Mouse (Mus musculus): Measurements from ENCODE around the gene Gpr26. TPM values are rescaled to one million over a fixed set of nuclear protein-coding genes. Genes with fewer than 3 reads are reported as not detected.

Gene Gpr26
- polyA plus RNA-seq, 1 experiment = 11.4 TPM

DNA sequence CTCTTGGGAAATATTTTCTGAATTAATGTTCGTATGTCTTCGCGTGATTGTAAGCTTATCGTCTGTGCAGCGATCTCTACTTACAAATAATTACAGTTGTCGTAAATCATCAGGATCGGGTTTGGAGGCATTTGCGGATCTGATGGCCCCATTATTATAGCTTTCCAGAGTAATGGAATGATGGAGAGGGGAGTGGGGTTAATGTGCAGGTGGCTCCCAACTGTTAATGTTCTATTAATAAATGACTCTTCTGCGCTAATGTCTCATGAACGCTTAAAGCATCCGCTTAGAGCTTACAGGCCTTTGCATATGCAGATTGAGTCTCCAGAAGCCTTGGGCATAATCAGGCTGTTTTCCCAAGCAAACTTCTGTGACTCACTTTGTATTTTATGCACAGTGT lies 12.3 kb downstream of the Gpr26 start:
- TF ChIP-seq POLR2A (IDR thresholded peaks at IDR 0.05; ENCODE audit: borderline replicate concordance, extremely low read depth, insufficient read depth, insufficient read length, poor library complexity, severe bottlenecking) (no peak), CTCF (IDR thresholded peaks at IDR 0.05; ENCODE audit: borderline replicate concordance, extremely low read depth, insufficient read depth, insufficient read length) (no peak)
- DNase-seq (ENCODE audit: low read depth) = peak; percentile 60

DNA sequence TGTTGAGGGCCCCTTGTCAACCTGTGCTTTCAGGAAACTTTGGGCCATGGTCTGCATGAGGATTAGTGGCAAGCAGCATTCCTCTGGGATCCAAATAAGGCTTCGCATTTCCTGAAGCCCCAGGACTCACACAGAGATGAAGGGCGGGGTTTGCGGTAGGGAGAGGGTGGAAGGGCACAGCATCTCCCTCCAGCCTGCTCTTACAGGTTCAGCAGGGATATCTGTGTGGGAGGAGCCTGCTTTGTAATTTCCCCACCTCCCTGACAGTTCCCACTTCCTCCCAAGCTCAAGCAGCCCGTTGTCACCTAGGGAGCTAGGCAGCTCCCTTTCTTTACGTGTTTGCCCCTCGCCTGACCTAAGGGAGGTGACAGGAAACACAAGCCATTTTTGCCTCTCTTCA lies 22.8 kb downstream of the Gpr26 start:
- TF ChIP-seq CTCF (IDR thresholded peaks at IDR 0.05; ENCODE audit: borderline replicate concordance, extremely low read depth, insufficient read depth, insufficient read length) (no peak), POLR2A (IDR thresholded peaks at IDR 0.05; ENCODE audit: borderline replicate concordance, extremely low read depth, insufficient read depth, insufficient read length, poor library complexity, severe bottlenecking) (no peak)
- DNase-seq (ENCODE audit: low read depth) = no peak

DNA sequence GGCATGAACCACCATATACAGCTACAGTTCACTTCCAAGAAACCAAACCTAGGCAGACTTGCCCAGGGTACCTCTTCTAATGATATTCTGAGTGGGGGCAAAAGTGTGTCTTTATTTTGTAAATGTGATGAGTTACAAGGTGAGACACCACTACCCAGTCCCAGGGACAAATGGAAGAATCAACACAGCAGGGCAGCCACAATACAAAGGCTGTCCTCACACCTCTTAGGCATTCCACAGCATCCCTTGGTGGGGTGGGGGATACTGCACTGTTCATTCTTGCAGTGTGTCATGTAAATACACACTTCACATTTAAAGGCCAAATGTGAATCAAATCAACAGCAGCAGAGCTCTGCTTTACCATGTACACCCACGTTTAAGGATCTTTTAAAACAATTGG lies 26.0 kb downstream of the Gpr26 start:
- TF ChIP-seq CTCF (IDR thresholded peaks at IDR 0.05; ENCODE audit: borderline replicate concordance, extremely low read depth, insufficient read depth, insufficient read length) = no peak
- no peak for TF ChIP-seq POLR2A (IDR thresholded peaks at IDR 0.05; ENCODE audit: borderline replicate concordance, extremely low read depth, insufficient read depth, insufficient read length, poor library complexity, severe bottlenecking)
- DNase-seq (ENCODE audit: low read depth) = no peak

DNA sequence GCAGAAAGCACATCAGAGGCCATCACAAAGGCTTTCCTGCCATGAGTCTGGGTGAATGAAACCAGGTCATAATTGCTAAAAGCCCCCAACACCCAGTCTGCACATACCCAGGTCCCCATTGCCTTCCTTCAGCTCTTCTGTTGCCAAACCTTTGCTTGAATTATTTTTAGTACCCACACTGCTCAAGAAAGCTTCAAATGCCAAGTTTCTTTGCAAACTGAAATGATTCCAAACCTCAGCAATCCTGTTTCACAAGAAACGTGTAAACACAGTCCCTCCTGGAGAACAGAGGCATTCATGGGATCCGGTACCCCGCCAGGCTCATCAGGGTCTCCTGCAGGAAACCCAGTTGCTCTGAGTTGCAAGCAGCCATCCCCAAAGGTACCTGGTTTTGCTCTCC lies 26.6 kb downstream of the Gpr26 start:
- DNase-seq (ENCODE audit: low read depth) = no peak
- TF ChIP-seq POLR2A (IDR thresholded peaks at IDR 0.05; ENCODE audit: borderline replicate concordance, extremely low read depth, insufficient read depth, insufficient read length, poor library complexity, severe bottlenecking) (no peak), CTCF (IDR thresholded peaks at IDR 0.05; ENCODE audit: borderline replicate concordance, extremely low read depth, insufficient read depth, insufficient read length) (no peak)

DNA sequence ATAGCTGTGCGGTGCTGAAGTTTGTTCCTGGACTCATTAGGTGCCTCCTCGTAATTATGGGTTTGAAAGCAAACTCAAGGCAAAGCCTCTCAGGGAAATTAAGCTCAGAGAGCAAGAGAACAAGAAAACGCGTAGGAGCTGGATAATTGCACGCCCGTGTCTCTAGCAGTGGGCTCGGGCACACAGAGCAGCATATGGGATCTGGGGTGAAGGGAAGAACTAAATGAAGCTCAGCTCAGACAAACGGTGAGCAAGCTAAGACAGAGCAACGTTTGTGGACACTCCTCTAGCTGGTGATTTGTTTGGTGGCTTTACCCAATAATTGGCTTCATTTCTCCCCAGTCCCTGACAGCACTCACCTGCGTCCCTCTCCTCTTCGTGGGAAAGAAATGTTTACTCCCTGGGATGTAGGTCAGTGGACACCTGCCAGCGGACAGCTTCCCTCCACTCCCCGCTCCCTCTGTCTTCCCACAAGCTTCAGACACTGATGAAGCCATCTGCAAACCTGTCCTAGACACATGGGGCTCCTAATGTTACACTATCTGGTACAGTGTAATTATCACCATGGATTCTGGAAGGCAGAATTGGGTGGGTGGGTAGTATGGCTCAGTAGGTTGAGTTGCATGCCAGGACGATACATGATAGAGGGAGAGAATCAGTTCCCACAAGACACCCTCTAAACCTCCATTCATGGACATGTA lies 39.9 kb downstream of the Gpr26 start:
- TF ChIP-seq POLR2A (IDR thresholded peaks at IDR 0.05; ENCODE audit: borderline replicate concordance, extremely low read depth, insufficient read depth, insufficient read length, poor library complexity, severe bottlenecking) (no peak), CTCF (IDR thresholded peaks at IDR 0.05; ENCODE audit: borderline replicate concordance, extremely low read depth, insufficient read depth, insufficient read length) (no peak)
- peak; percentile 53 for DNase-seq (ENCODE audit: low read depth)

DNA sequence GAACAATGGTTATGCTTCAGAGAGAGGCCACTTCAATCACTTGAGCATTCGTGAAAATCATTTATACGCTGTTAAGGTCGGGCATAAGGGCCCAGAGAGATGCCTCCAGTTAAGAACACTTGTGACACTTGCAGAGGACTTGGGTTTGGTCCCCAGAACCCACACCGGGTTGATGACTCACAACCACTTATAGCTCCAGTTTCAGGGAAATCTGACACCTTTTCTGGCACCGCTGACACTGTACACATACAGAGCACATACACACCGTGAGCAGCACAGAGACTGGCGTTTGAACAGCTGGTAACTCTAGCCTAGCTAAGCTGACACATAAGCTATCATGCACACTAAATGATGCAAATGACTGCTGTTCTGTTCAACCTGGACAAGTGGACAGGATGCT lies 42.7 kb downstream of the Gpr26 start:
- DNase-seq (ENCODE audit: low read depth) = no peak
- TF ChIP-seq CTCF (IDR thresholded peaks at IDR 0.05; ENCODE audit: borderline replicate concordance, extremely low read depth, insufficient read depth, insufficient read length) (no peak), POLR2A (IDR thresholded peaks at IDR 0.05; ENCODE audit: borderline replicate concordance, extremely low read depth, insufficient read depth, insufficient read length, poor library complexity, severe bottlenecking) (no peak)

DNA sequence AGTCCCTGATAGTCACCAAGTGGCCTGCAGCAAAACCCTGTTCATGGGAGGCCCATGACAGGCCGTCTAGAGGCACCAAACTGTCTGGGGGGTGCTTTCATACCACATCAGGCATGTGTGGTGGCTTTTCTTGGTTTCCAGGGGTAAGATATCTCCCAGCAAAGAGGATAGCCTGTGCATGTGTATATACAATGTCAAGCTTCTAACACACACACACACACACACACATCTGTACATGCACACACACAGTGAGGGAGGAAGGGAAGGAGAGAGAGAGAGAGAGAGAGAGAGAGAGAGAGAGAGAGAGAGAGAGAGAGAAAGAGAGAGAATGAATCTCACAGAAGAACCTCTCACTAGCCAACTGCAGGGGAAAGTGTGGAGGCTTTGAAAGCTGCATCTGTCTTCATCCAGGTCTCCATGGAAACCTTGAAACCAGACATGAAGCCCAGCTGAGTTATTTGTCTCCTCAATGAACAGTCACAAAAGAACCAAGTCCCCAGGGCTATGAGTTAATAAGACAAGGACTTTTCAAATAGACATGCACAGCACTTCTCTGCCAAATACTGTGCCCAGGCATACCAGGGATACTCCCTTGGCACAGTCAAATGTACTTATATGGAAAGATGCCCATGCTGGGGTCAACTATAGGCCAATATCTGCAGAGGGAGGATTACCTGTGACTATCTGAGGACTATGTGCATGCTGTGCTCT lies 46.9 kb downstream of the Gpr26 start:
- no peak for TF ChIP-seq POLR2A (IDR thresholded peaks at IDR 0.05; ENCODE audit: borderline replicate concordance, extremely low read depth, insufficient read depth, insufficient read length, poor library complexity, severe bottlenecking)
- DNase-seq (ENCODE audit: low read depth) = peak; percentile 93

DNA sequence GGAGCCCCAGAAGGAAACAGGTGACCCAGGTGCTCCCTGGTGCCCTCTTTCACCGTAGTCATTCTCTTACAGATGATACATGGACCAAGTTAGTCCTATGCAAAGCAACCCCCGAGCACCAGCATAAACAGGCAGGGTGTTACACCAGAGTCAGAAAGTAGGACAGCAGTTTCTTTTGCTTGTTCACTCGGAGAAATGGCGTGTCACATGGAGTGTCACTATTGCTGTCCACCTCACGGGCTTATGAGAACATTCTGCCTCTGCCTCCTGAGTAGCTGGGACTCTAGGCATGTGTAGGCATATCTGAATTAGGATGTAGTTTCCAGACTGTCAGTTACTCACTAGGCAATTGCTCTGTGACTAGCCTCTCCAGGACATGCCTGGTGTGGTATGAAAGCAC lies 47.7 kb downstream of the Gpr26 start:
- TF ChIP-seq POLR2A (IDR thresholded peaks at IDR 0.05; ENCODE audit: borderline replicate concordance, extremely low read depth, insufficient read depth, insufficient read length, poor library complexity, severe bottlenecking) (no peak), CTCF (IDR thresholded peaks at IDR 0.05; ENCODE audit: borderline replicate concordance, extremely low read depth, insufficient read depth, insufficient read length) (no peak)
- DNase-seq (ENCODE audit: low read depth) = no peak

DNA sequence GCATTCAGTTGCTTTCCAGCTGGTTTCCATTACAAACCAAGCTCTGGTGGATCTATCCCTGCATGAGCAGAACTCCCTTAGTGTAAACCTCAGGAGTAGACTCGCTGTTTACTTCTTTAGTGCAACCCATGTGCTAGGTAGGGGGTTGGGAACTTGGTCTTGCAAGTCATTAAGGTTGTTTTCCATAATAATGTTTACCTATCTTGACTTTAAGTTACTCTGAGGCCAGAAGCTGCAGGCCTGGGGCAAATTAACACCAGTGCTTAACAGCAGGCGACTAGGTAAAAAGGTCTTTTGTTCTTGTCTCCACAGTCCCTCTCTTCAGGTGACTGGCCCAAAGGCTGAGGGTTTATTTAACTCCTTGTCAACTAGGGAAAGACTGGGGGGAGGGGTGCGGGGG lies 48.9 kb downstream of the Gpr26 start:
- DNase-seq (ENCODE audit: low read depth) = no peak
- no peak for TF ChIP-seq CTCF (IDR thresholded peaks at IDR 0.05; ENCODE audit: borderline replicate concordance, extremely low read depth, insufficient read depth, insufficient read length)
- no peak for TF ChIP-seq POLR2A (IDR thresholded peaks at IDR 0.05; ENCODE audit: borderline replicate concordance, extremely low read depth, insufficient read depth, insufficient read length, poor library complexity, severe bottlenecking)

DNA sequence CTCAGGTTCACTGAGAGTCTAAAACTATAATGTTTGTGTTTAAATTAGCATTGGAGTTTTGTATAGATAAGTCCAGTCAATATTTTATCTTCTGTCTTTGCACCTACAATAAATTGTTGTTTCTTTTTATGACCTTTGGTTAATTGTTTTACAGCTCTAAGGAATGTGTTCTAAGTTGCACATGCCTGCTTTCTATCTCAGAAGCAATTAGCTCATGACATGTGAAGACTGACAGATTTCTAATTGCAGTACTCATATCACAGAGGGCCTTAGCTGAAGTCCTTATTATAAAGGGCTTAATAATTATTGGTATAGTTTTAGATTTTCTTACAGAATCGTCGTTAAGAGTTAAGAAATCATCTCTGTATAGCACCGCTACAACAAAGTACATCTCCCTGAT lies 49.7 kb downstream of the Gpr26 start:
- TF ChIP-seq CTCF (IDR thresholded peaks at IDR 0.05; ENCODE audit: borderline replicate concordance, extremely low read depth, insufficient read depth, insufficient read length) = no peak
- TF ChIP-seq POLR2A (IDR thresholded peaks at IDR 0.05; ENCODE audit: borderline replicate concordance, extremely low read depth, insufficient read depth, insufficient read length, poor library complexity, severe bottlenecking) = no peak
- no peak for DNase-seq (ENCODE audit: low read depth)

DNA sequence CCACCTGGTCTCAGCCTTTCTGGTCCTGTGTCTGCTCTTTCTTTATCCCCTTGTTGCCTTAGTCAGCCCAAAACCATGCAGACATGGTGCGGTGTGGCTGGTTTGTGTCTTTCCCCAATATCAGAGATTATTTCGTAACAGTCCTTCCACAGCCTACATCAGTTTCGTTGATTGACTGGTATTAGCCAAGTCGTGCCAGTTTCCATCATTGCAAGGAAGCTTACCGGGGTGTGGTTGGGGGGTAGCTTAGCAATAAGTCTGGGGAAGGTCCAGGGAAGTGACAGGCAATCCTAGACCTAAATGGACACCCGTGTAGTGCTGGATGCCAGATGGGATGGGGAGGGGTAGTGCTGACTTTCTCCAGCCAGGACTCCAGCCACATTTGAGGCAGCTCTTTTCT lies 59.3 kb downstream of the Gpr26 start:
- no peak for DNase-seq (ENCODE audit: low read depth)
- TF ChIP-seq CTCF (IDR thresholded peaks at IDR 0.05; ENCODE audit: borderline replicate concordance, extremely low read depth, insufficient read depth, insufficient read length) (no peak), POLR2A (IDR thresholded peaks at IDR 0.05; ENCODE audit: borderline replicate concordance, extremely low read depth, insufficient read depth, insufficient read length, poor library complexity, severe bottlenecking) (no peak)

DNA sequence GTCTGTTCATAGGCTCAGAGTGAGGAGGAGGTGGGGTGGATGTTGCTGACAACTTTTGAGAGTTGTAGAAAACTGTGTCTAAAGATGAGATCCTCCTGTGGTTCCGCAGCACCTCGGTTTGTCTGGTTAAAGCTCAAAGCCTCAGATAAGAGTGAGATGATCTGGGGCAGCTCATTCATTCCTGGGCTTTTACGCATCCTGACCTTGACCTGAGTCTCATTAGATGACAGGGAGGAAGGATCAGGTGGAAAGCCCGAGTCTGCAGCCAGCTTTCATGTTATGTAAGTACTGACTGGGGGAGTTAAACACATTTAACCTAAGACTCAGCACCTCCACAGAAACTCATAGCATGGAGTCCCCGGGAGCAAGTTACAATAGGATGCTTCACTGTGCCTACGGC lies 60.4 kb downstream of the Gpr26 start:
- DNase-seq (ENCODE audit: low read depth) = no peak
- TF ChIP-seq CTCF (IDR thresholded peaks at IDR 0.05; ENCODE audit: borderline replicate concordance, extremely low read depth, insufficient read depth, insufficient read length) (no peak), POLR2A (IDR thresholded peaks at IDR 0.05; ENCODE audit: borderline replicate concordance, extremely low read depth, insufficient read depth, insufficient read length, poor library complexity, severe bottlenecking) (no peak)

Data from brain, embryonic 14.5 days (tissue).